Comparison of ENCODE assay signal across 8 mouse cellular contexts in the genomic region with DNA sequence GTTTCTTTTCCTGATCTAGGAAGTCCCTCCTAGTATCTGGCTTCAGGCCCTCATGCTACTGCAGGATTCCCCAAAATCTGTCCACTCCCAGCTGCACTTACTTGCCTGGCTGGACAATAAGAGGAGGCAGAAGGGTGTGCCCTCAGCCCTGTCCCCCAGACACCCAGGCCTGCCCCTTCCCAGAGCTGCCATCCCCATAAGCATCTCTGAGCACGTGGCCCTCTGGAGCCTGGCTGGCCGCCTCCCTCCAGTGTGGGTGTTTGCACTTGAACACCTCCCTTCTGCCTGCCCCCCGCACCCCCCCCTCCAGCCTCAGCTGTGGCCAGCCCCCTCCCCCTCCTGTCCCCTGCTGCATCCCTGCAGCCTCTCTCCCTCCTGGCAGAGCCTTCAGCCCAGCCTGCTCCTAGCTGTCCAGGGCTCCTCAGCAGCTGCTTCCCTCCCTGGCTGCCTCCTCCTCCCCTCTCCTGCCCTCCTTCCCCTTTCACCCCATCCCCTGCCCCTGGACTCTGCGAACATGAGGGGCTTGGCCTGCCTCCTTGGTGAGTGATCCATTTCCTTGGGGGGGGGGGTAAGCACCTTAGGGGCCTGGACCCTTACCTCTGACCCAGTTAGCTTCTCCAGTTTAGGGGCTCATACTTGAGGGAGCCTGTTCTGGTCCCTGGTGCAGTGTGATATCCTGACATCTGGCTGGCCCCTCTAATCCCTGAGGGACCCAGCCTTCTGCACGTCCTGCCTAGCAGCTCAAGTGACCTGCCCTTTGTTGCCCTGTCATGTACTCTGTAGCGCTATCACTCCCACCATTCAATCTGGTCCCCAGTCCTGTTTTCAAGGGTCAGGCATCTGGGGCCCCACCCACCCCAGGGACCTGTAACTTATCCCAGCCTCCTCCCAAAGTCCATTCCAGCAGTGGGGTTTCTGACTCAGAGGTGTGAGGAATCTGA. TPM values are rescaled to one million over a fixed set of nuclear protein-coding genes. Genes with fewer than 3 reads are reported as not detected.
DNase-seq lines count a peak whose midpoint lies in the region; ATAC-seq lines count a peak whose summit lies in the region.

A gene (plus strand): TSS at position 345 of the 941 bp plus-strand sequence.

- WGBS in embryonic facial prominence, embryonic 11.5 days = 3% methylated on average over 6 of the region's 6 CpGs
- WGBS in limb, embryonic 11.5 days = 3% methylated on average over 6 of the region's 6 CpGs
- WGBS in neural tube, embryonic 11.5 days = 3% methylated on average over 6 of the region's 6 CpGs

- H3K27ac ChIP-seq in embryonic facial prominence, embryonic 11.5 days (replicated peaks; ENCODE audit: low read depth, low read length) = peak within 1 kb of the TSS; percentile 87
- H3K27ac ChIP-seq in limb, embryonic 11.5 days (replicated peaks; ENCODE audit: low read depth, low read length) = peak within 1 kb of the TSS; percentile 88
- peak within 1 kb of the TSS; percentile 95 for H3K27ac ChIP-seq in neural tube, embryonic 11.5 days (ENCODE audit: low read depth, low read length)

- peak; percentile 74 for DNase-seq in kidney, postnatal 10 days
- DNase-seq in kidney, adult 8-10 months = no peak
- peak; percentile 38 for DNase-seq in embryonic facial prominence, embryonic 11.5 days (ENCODE audit: low spot score)
- peak; percentile 66 to 67 for DNase-seq in heart, adult 9 months (ENCODE audit: low spot score in 2 of 2)
- DNase-seq in limb, embryonic 11.5 days (ENCODE audit: low spot score) = peak; percentile 53
- peak; percentile 54 for DNase-seq in neural tube, embryonic 11.5 days (ENCODE audit: low spot score)
- DNase-seq in thymus, postnatal 4 days = no peak
- no peak for DNase-seq in right cerebral cortex, adult 18-20 months

- H3K4me1 ChIP-seq in embryonic facial prominence, embryonic 11.5 days (ENCODE audit: control insufficient read depth, insufficient read depth, low read length) = peaks cover 25% of the 10 kb centered on the region
- peaks cover 50% of the 10 kb centered on the region for H3K4me1 ChIP-seq in limb, embryonic 11.5 days (ENCODE audit: control insufficient read depth, insufficient read depth, low read length)
- peaks cover 43% of the 10 kb centered on the region for H3K4me1 ChIP-seq in neural tube, embryonic 11.5 days (ENCODE audit: control insufficient read depth, insufficient read depth, low read length)

- no peaks in the 10 kb centered on the region; the same call in 1 of the 2 replicates for H3K36me3 ChIP-seq in embryonic facial prominence, embryonic 11.5 days (replicated peaks; ENCODE audit: control insufficient read depth, insufficient read depth, low read depth, low read length)
- 0 out of 2 replicates have a peak, but pooled peaks cover 4% of the 10 kb centered on the region for H3K36me3 ChIP-seq in limb, embryonic 11.5 days (ENCODE audit: control insufficient read depth, insufficient read depth, low read length)
- H3K36me3 ChIP-seq in neural tube, embryonic 11.5 days (ENCODE audit: control insufficient read depth, insufficient read depth, low read length) = peaks cover 1% of the 10 kb centered on the region; the same call in 1 of the 2 replicates

- peak; percentile 42 for ATAC-seq in embryonic facial prominence, embryonic 11.5 days (replicated peaks; ENCODE audit: insufficient number of reproducible peaks, low FRiP score, low TSS enrichment, low read depth)
- ATAC-seq in limb, embryonic 11.5 days (ENCODE audit: insufficient number of reproducible peaks, low FRiP score, low TSS enrichment, low read depth) = peak; percentile 8; the same call in 1 of the 2 replicates
- no peak for ATAC-seq in neural tube, embryonic 11.5 days (ENCODE audit: insufficient read depth, low FRiP score, low TSS enrichment)

- no peak within 1 kb of the TSS; the same call in 1 of the 2 replicates for H3K4me3 ChIP-seq in embryonic facial prominence, embryonic 11.5 days (ENCODE audit: low read depth, low read length)
- no peak within 1 kb of the TSS; the same call in 1 of the 2 replicates for H3K4me3 ChIP-seq in limb, embryonic 11.5 days (ENCODE audit: low read depth, low read length)
- no peak within 1 kb of the TSS for H3K4me3 ChIP-seq in neural tube, embryonic 11.5 days (ENCODE audit: low read depth, low read length)

- H3K9me3 ChIP-seq in embryonic facial prominence, embryonic 11.5 days (replicated peaks; ENCODE audit: control insufficient read depth, low read length) = no peaks in the 10 kb centered on the region
- no peaks in the 10 kb centered on the region for H3K9me3 ChIP-seq in limb, embryonic 11.5 days (ENCODE audit: control insufficient read depth, low read length)
- no peaks in the 10 kb centered on the region for H3K9me3 ChIP-seq in neural tube, embryonic 11.5 days (ENCODE audit: control insufficient read depth, low read length)

- H3K4me2 ChIP-seq in embryonic facial prominence, embryonic 11.5 days (ENCODE audit: low read depth, low read length) = no peak within 1 kb of the TSS; the same call in 1 of the 2 replicates
- H3K4me2 ChIP-seq in limb, embryonic 11.5 days (ENCODE audit: low read depth, severe bottlenecking) = peak within 1 kb of the TSS; percentile 71
- H3K4me2 ChIP-seq in neural tube, embryonic 11.5 days (ENCODE audit: low read depth) = peak within 1 kb of the TSS; percentile 17

- peak within 1 kb of the TSS; percentile 15 for H3K9ac ChIP-seq in embryonic facial prominence, embryonic 11.5 days (replicated peaks; ENCODE audit: low read length)
- 0 out of 2 replicates have a peak within 1 kb of the TSS, but pooled peaks have one; percentile 9 for H3K9ac ChIP-seq in limb, embryonic 11.5 days (ENCODE audit: low read length)
- peak within 1 kb of the TSS; percentile 20; the same call in 1 of the 2 replicates for H3K9ac ChIP-seq in neural tube, embryonic 11.5 days (ENCODE audit: low read length)

- H3K27me3 ChIP-seq in embryonic facial prominence, embryonic 11.5 days (ENCODE audit: control insufficient read depth, insufficient read depth, low read length) = no peaks in the 10 kb centered on the region
- H3K27me3 ChIP-seq in limb, embryonic 11.5 days (ENCODE audit: control insufficient read depth, insufficient read depth, low read length) = no peaks in the 10 kb centered on the region
- no peaks in the 10 kb centered on the region for H3K27me3 ChIP-seq in neural tube, embryonic 11.5 days (ENCODE audit: control insufficient read depth, insufficient read depth, low read length)

RNA-seq across cellular contexts. Expression of the gene that starts here (rescaled TPM):
- 0.97 and 1.2 TPM in 2 replicates for polyA plus RNA-seq in embryonic facial prominence, embryonic 11.5 days (2014; fragmentation: Nextera tagmentation; extraction: Ambion mirVana)
- polyA plus RNA-seq in limb, embryonic 11.5 days (2014; fragmentation: Nextera tagmentation; extraction: Ambion mirVana) = 1.7 and 1.9 TPM in 2 replicates
- polyA plus RNA-seq in neural tube, embryonic 11.5 days (2014; fragmentation: Nextera tagmentation; extraction: Ambion mirVana) = 2.8 and 3.3 TPM in 2 replicates

Comparison
In these comparisons a context has a peak if more than half of its experiments do, and no peak if none do; other contexts are left out.
1. DNase-seq: peak in kidney, postnatal 10 days (single experiment), embryonic facial prominence, embryonic 11.5 days (single experiment), heart, adult 9 months (2 of 2), limb, embryonic 11.5 days (single experiment) and neural tube, embryonic 11.5 days (single experiment); none in kidney, adult 8-10 months (0 of 2), thymus, postnatal 4 days (single experiment) and right cerebral cortex, adult 18-20 months (single experiment).
2. Peak in every context shown above with its lines, with median percentiles within 50 percentile points of each other: H3K27ac ChIP-seq and H3K9ac ChIP-seq.